Mouse (Mus musculus): ENCODE measurements around the gene Utrn. TPM values are rescaled to one million over a fixed set of nuclear protein-coding genes. Genes with fewer than 3 reads are reported as not detected.

Utrn gene
- polyA plus RNA-seq, 1 experiment from 2014 or later: 67.9 TPM

GRCm38 (mm10) chr10:12489551-12490177, 379.5 kb downstream of the Utrn start:
- no peak overlapping the region for H3K9ac ChIP-seq
- TF ChIP-seq CTCF (IDR thresholded peaks at IDR 0.05; ENCODE audit: low read depth): no peak
- H3K27ac ChIP-seq (ENCODE audit: low read depth): no peak overlapping the region
- 0 out of 2 replicates have a peak, but pooled peaks cover 2% of the 10 kb centered on the region for H3K36me3 ChIP-seq (ENCODE audit: insufficient read depth)
- H3K4me1 ChIP-seq (ENCODE audit: insufficient read depth): no peaks in the 10 kb centered on the region
- H3K27me3 ChIP-seq (ENCODE audit: insufficient read depth, low read length): no peaks in the 10 kb centered on the region
- ATAC-seq (ENCODE audit: insufficient read depth) (no peak), DNase-seq (no peak)
- no peak overlapping the region for H3K4me2 ChIP-seq
- WGBS: 66% methylated on average over 4 of the region's 4 CpGs
- H3K4me3 ChIP-seq (ENCODE audit: low read depth, low read length): no peak overlapping the region
- no peaks in the 10 kb centered on the region for H3K9me3 ChIP-seq (ENCODE audit: low read depth, low read length)

GRCm38 (mm10) chr10:12488518-12488917, 380.6 kb downstream of the Utrn start:
- WGBS: 76% methylated on average over 3 of the region's 3 CpGs
- DNase-seq: peak; percentile 12
- ATAC-seq (ENCODE audit: insufficient read depth): no peak
- no peak overlapping the region for H3K27ac ChIP-seq (ENCODE audit: low read depth)
- H3K9ac ChIP-seq: no peak overlapping the region
- no peaks in the 10 kb centered on the region for H3K4me1 ChIP-seq (ENCODE audit: insufficient read depth)
- no peak overlapping the region for H3K4me3 ChIP-seq (ENCODE audit: low read depth, low read length)
- H3K27me3 ChIP-seq (ENCODE audit: insufficient read depth, low read length): no peaks in the 10 kb centered on the region
- TF ChIP-seq CTCF (IDR thresholded peaks at IDR 0.05; ENCODE audit: low read depth): no peak
- H3K9me3 ChIP-seq (ENCODE audit: low read depth, low read length): no peaks in the 10 kb centered on the region
- no peak overlapping the region for H3K4me2 ChIP-seq
- H3K36me3 ChIP-seq (ENCODE audit: insufficient read depth): 0 out of 2 replicates have a peak, but pooled peaks cover 2% of the 10 kb centered on the region

GRCm38 (mm10) chr10:12488117-12488516, 381.0 kb downstream of the Utrn start:
- WGBS: 82% methylated on average over 5 of the region's 5 CpGs

GRCm38 (mm10) chr10:12483494-12483893, 385.7 kb downstream of the Utrn start:
- ATAC-seq (ENCODE audit: insufficient read depth) (no peak), DNase-seq (no peak)
- Histone ChIP-seq H3K4me2 (no peak overlapping the region), H3K36me3 (ENCODE audit: insufficient read depth) (peaks cover 6% of the 10 kb centered on the region; the same call in 1 of the 2 replicates), H3K27ac (ENCODE audit: low read depth) (no peak overlapping the region), H3K9me3 (ENCODE audit: low read depth, low read length) (no peaks in the 10 kb centered on the region), H3K9ac (no peak overlapping the region), H3K4me3 (ENCODE audit: low read depth, low read length) (no peak overlapping the region), H3K4me1 (ENCODE audit: insufficient read depth) (no peaks in the 10 kb centered on the region), H3K27me3 (ENCODE audit: insufficient read depth, low read length) (no peaks in the 10 kb centered on the region)
- TF ChIP-seq CTCF (IDR thresholded peaks at IDR 0.05; ENCODE audit: low read depth): no peak
- WGBS: 64% methylated on average over 1 of the region's 1 CpGs

More at GRCm38 (mm10) chr10:12488117-12488516, 381.0 kb downstream of the Utrn start:
- Histone ChIP-seq H3K4me1 (ENCODE audit: insufficient read depth) (no peaks in the 10 kb centered on the region), H3K27me3 (ENCODE audit: insufficient read depth, low read length) (no peaks in the 10 kb centered on the region), H3K36me3 (ENCODE audit: insufficient read depth) (0 out of 2 replicates have a peak, but pooled peaks cover 2% of the 10 kb centered on the region), H3K9ac (no peak overlapping the region), H3K4me3 (ENCODE audit: low read depth, low read length) (no peak overlapping the region), H3K27ac (ENCODE audit: low read depth) (no peak overlapping the region), H3K9me3 (ENCODE audit: low read depth, low read length) (no peaks in the 10 kb centered on the region), H3K4me2 (no peak overlapping the region)
- TF ChIP-seq CTCF (IDR thresholded peaks at IDR 0.05; ENCODE audit: low read depth): no peak
- no peak for DNase-seq
- 0 out of 2 replicates have a peak, but pooled peaks have one; percentile 47 for ATAC-seq (ENCODE audit: insufficient read depth)

- no peak overlapping the region for H3K4me2 ChIP-seq
- H3K9me3 ChIP-seq (ENCODE audit: low read depth, low read length): no peaks in the 10 kb centered on the region
- H3K36me3 ChIP-seq (ENCODE audit: insufficient read depth): peaks cover 6% of the 10 kb centered on the region; the same call in 1 of the 2 replicates
- no peak for TF ChIP-seq CTCF (IDR thresholded peaks at IDR 0.05; ENCODE audit: low read depth)
- no peak overlapping the region for H3K4me3 ChIP-seq (ENCODE audit: low read depth, low read length)
- H3K27ac ChIP-seq (ENCODE audit: low read depth): no peak overlapping the region
- 85% methylated on average over 3 of the region's 3 CpGs for WGBS
- H3K9ac ChIP-seq: no peak overlapping the region
- no peaks in the 10 kb centered on the region for H3K4me1 ChIP-seq (ENCODE audit: insufficient read depth)
- no peak for DNase-seq
- no peaks in the 10 kb centered on the region for H3K27me3 ChIP-seq (ENCODE audit: insufficient read depth, low read length)
- ATAC-seq (ENCODE audit: insufficient read depth): no peak
Measured at GRCm38 (mm10) chr10:12482975-12483374, 386.2 kb downstream of the Utrn start.

- DNase-seq (no peak), ATAC-seq (ENCODE audit: insufficient read depth) (no peak)
- no peak overlapping the region for H3K4me2 ChIP-seq
- WGBS: 80% methylated on average over 14 of the region's 14 CpGs
- H3K9me3 ChIP-seq (ENCODE audit: low read depth, low read length): no peaks in the 10 kb centered on the region
- no peaks in the 10 kb centered on the region for H3K27me3 ChIP-seq (ENCODE audit: insufficient read depth, low read length)
- no peak overlapping the region for H3K27ac ChIP-seq (ENCODE audit: low read depth)
- H3K9ac ChIP-seq: no peak overlapping the region
- H3K4me3 ChIP-seq (ENCODE audit: low read depth, low read length): no peak overlapping the region
- no peaks in the 10 kb centered on the region for H3K4me1 ChIP-seq (ENCODE audit: insufficient read depth)
- H3K36me3 ChIP-seq (ENCODE audit: insufficient read depth): no peaks in the 10 kb centered on the region
- TF ChIP-seq CTCF (IDR thresholded peaks at IDR 0.05; ENCODE audit: low read depth): no peak
Measured at GRCm38 (mm10) chr10:12474850-12475621, 394.1 kb downstream of the Utrn start.

- Histone ChIP-seq H3K9ac (no peak overlapping the region), H3K27me3 (ENCODE audit: insufficient read depth, low read length) (no peaks in the 10 kb centered on the region), H3K4me3 (ENCODE audit: low read depth, low read length) (no peak overlapping the region), H3K27ac (ENCODE audit: low read depth) (no peak overlapping the region), H3K4me2 (no peak overlapping the region), H3K9me3 (ENCODE audit: low read depth, low read length) (no peaks in the 10 kb centered on the region), H3K36me3 (ENCODE audit: insufficient read depth) (no peaks in the 10 kb centered on the region), H3K4me1 (ENCODE audit: insufficient read depth) (no peaks in the 10 kb centered on the region)
- DNase-seq (peak; percentile 19), ATAC-seq (ENCODE audit: insufficient read depth) (no peak)
- 39% methylated on average over 5 of the region's 5 CpGs for WGBS
- TF ChIP-seq CTCF (IDR thresholded peaks at IDR 0.05; ENCODE audit: low read depth): no peak
Measured at GRCm38 (mm10) chr10:12469391-12470057, 399.6 kb downstream of the Utrn start.
